Mouse (Mus musculus): ENCODE measurements around the gene Gnl2.

DNA sequence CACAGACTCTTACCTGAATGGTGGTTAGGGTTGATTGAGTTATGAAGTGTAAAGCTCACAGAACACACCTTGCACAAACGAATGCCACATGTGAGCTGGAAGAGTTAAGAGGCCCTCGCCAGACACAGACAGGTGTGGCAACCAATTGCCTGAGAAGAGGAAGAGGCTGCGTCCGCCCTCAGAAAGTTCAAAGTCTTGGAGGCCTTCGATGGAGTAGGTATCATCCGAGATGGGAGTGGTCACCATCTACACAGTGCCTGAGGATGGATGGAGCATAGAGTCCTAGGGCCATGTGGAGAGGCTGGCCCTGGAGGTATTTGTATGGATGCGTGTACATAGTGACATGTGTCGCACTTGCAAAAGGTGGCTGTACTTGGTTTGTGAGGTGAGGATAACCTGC lies 45.3 kb upstream of the Gnl2 start:
- TF ChIP-seq CTCF (IDR thresholded peaks at IDR 0.05; ENCODE audit: insufficient read depth, low read depth, low read length) (no peak), POLR2A (IDR thresholded peaks at IDR 0.05; ENCODE audit: insufficient read depth, low read depth, low read length) (no peak)
